Mouse (Mus musculus) left cerebral cortex, postnatal 25 days (tissue): ENCODE measurements around the gene Hist1h3a. TPM values are rescaled to one million over a fixed set of nuclear protein-coding genes. Genes with fewer than 3 reads are reported as not detected.
"Not testable (repeated sequence)": the region's sequence is repeated elsewhere in the genome, so short reads cannot be mapped to it uniquely, and the experiment has no call there.

Experiments used
- DNase-seq, 2 experiments: peaks; one replicate each; pipeline ENCODE4 v3.0.0; 2022; ENCODE audit warnings: low spot score in 2 of 2, mixed read lengths in 1 of 2
- intact Hi-C: fragments of 180-260 bp; cut with DNase I; formaldehyde crosslinking; loops from one replicate; pipeline ENCODE4 v1.15.1; 2025
- microRNA-seq, 2 experiments: library from miRNA; unstranded; fragments of <30 nt; microRNA quantifications; one replicate each; pipeline ENCODE4 v1.2.0; 2022
- total RNA-seq, 2 experiments: library from RNA; stranded (reverse); gene quantifications; 2 replicates each; pipeline ENCODE4 v1.2.3; 2021

The Hist1h3a gene
- total RNA-seq, 2 experiments from 2014 or later: 35.9 to 40.0 TPM

GRCm38 (mm10) chr13:23729192-23729525 lies 33.0 kb downstream of the Hist1h3a start:
- intact Hi-C loops: no loop called here
- no peak for DNase-seq

DNA sequence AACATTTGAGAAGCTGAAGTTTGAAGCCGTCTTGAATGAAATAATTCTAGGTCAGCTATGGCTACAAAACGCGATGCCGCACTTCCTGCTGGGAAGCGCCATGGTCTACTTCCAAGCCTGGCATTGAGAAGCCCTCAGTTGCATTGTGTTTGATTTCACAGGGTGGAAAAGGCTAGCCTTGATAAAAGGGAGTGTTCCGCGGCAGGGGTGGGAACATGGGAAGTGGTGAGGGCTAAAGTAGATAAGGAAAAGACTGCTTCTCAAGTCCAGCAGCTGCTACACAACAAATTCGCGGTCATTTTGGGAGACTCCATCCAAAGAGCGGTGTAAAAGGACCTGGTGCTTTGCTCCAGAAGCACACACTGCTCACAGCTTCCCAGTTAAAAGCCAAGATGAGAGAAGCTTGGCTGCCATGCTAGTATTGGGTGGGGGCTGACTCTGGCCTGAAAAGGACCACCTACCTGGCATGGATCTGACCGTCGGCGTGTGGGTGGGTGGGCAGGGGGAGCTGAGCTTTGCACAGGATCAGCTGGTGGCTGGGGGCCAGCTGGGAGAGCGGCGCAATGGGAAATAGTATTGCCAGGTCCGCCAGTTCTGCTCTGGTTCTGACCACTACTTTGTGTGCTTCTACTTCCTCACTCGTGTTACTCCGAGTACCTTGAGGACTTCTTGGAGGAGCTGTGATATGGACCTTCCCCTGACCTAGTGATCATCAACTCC lies 33.6 kb downstream of the Hist1h3a start:
- intact Hi-C loops: no loop called here

GRCm38 (mm10) chr13:23725213-23725612 lies 37.0 kb downstream of the Hist1h3a start:
- DNase-seq: no peak
- intact Hi-C loops: no loop called here

More for the DNA sequence above, 33.6 kb downstream of the Hist1h3a start:
- DNase-seq: no peak

GRCm38 (mm10) chr13:23724239-23724638 lies 37.9 kb downstream of the Hist1h3a start:
- DNase-seq: no peak
- intact Hi-C loops: no loop called here

- intact Hi-C loops: not testable (repeated sequence)
Measured at GRCm38 (mm10) chr13:23717593-23718245, 44.5 kb downstream of the Hist1h3a start.

GRCm38 (mm10) chr13:23717176-23717575 lies 45.0 kb downstream of the Hist1h3a start:
- intact Hi-C loops: no loop called here

More at GRCm38 (mm10) chr13:23717593-23718245, 44.5 kb downstream of the Hist1h3a start:
- DNase-seq: not testable (repeated sequence)

GRCm38 (mm10) chr13:23716261-23717042 lies 45.7 kb downstream of the Hist1h3a start:
- DNase-seq: no peak
- intact Hi-C loops: no loop called here

More at GRCm38 (mm10) chr13:23717176-23717575, 45.0 kb downstream of the Hist1h3a start:
- no peak for DNase-seq

Small RNAs within 50 kb of the gene (microRNA-seq; reads per million reads assigned to microRNA genes)
- gene Gm44314: 0 reads per million in 2 experiments
- 0 reads per million in 2 experiments for gene Gm44484

Other genes with a start within 250 kb of the Hist1h3a start
- gene Hist1h4h, start 231.3 kb downstream of the Hist1h3a start, total RNA-seq: 100 to 1,000 TPM; 300 to 349 TPM
- gene Hist1h2af, start 228.5 kb downstream of the Hist1h3a start, total RNA-seq: 1 to 10 TPM; 1.6 to 3.9 TPM
- 1 to 10 TPM; 3.1 to 4.6 TPM for gene Hist1h3g, start 227.0 kb downstream of the Hist1h3a start, total RNA-seq
- under 1 TPM; 0.57 to 0.87 TPM for gene Hist1h2bh, start 219.0 kb downstream of the Hist1h3a start, total RNA-seq
- gene Hist1h3f, start 218.3 kb downstream of the Hist1h3a start, total RNA-seq: 10 to 100 TPM; 16.0 to 17.8 TPM
- gene Hist1h4f, start 210.7 kb downstream of the Hist1h3a start, total RNA-seq: 100 to 1,000 TPM; 160 to 188 TPM
- gene Hist1h1d, start 209.1 kb downstream of the Hist1h3a start, total RNA-seq: 1 to 10 TPM; 3.6 to 5.7 TPM
- 10 to 100 TPM; 41.7 to 46.6 TPM for gene Hist1h3e, start 200.0 kb downstream of the Hist1h3a start, total RNA-seq
- 1 to 10 TPM; 5.0 to 6.6 TPM for gene Hist1h2ae, start 191.2 kb downstream of the Hist1h3a start, total RNA-seq
- gene Hist1h2bg, start 191.0 kb downstream of the Hist1h3a start, total RNA-seq: 10 to 100 TPM; 82.4 to 88.3 TPM
- gene Hist1h2bf, start 188.2 kb downstream of the Hist1h3a start, total RNA-seq: 10 to 100 TPM; 25.7 to 29.4 TPM
- 1 to 10 TPM; 9.0 to 9.1 TPM for gene Hist1h2ad, start 188.0 kb downstream of the Hist1h3a start, total RNA-seq
- gene Hist1h3d, start 186.6 kb downstream of the Hist1h3a start, total RNA-seq: 10 to 100 TPM in 1 of 2 experiments, 1 to 10 TPM in 1; 7.2 to 10.5 TPM
- 100 to 1,000 TPM; 121 to 160 TPM for gene Hist1h4d, start 180.8 kb downstream of the Hist1h3a start, total RNA-seq
- 1 to 10 TPM; 7.4 to 7.7 TPM for gene Hist1h2be, start 141.3 kb downstream of the Hist1h3a start, total RNA-seq
- gene Hist1h1e, start 139.8 kb downstream of the Hist1h3a start, total RNA-seq: 10 to 100 TPM; 53.2 to 67.9 TPM
- 1 to 10 TPM; 2.1 to 2.4 TPM for gene Hist1h2ac, start 78.4 kb downstream of the Hist1h3a start, total RNA-seq
- gene Hist1h2bc, start 78.2 kb downstream of the Hist1h3a start, total RNA-seq: 10 to 100 TPM; 32.7 to 35.0 TPM
- gene Hist1h1t, start 66.6 kb downstream of the Hist1h3a start, total RNA-seq: not detected
- gene Hist1h4c, start 63.9 kb downstream of the Hist1h3a start, total RNA-seq: 100 to 1,000 TPM in 1 of 2 experiments, 10 to 100 TPM in 1; 94.8 to 129 TPM
- 1 to 10 TPM; 3.1 to 3.7 TPM for gene Hfe, start 51.5 kb downstream of the Hist1h3a start, total RNA-seq
- gene Hist1h1c, start 23.6 kb downstream of the Hist1h3a start, total RNA-seq: 10 to 100 TPM; 51.7 to 71.1 TPM
- 1 to 10 TPM; 1.9 to 2.6 TPM for gene Hist1h3c, start 16.8 kb downstream of the Hist1h3a start, total RNA-seq
- 10 to 100 TPM; 17.5 to 23.2 TPM for gene Hist1h2bb, start 15.7 kb downstream of the Hist1h3a start, total RNA-seq
- gene Hist1h2ab, start 11.3 kb downstream of the Hist1h3a start, total RNA-seq: 10 to 100 TPM; 27.5 to 31.4 TPM
- 10 to 100 TPM in 1 of 2 experiments, 1 to 10 TPM in 1; 9.3 to 14.5 TPM for gene Hist1h3b, start 10.1 kb downstream of the Hist1h3a start, total RNA-seq
- 10 to 100 TPM; 87.5 to 89.8 TPM for gene Hist1h4b, start 5.4 kb downstream of the Hist1h3a start, total RNA-seq
- 10 to 100 TPM; 47.0 to 58.8 TPM for gene Hist1h4a, start 1.2 kb downstream of the Hist1h3a start, total RNA-seq
- gene Hist1h1a, start 1.3 kb upstream of the Hist1h3a start, total RNA-seq: 10 to 100 TPM; 18.2 to 29.1 TPM
- not detected for gene Trim38, start 7.5 kb upstream of the Hist1h3a start, total RNA-seq
- not detected for gene Slc17a2, start 44.6 kb upstream of the Hist1h3a start, total RNA-seq
- under 1 TPM; 0.11 to 0.16 TPM for gene Slc17a3, start 77.0 kb upstream of the Hist1h3a start, total RNA-seq
- not detected for gene Slc17a1, start 105.4 kb upstream of the Hist1h3a start, total RNA-seq
- not detected for gene Slc17a4, start 152.6 kb upstream of the Hist1h3a start, total RNA-seq
- not detected for gene Hist1h2ba, start 171.8 kb upstream of the Hist1h3a start, total RNA-seq
- not detected for gene Hist1h2aa, start 172.1 kb upstream of the Hist1h3a start, total RNA-seq
- under 1 TPM; 0.41 to 0.55 TPM for gene Scgn, start 228.8 kb upstream of the Hist1h3a start, total RNA-seq